Mouse (Mus musculus): ENCODE data around the gene Olfr460. TPM values are rescaled to one million over a fixed set of nuclear protein-coding genes. Genes with fewer than 3 reads are reported as not detected.
"Not testable (repeated sequence)": the region's sequence is repeated elsewhere in the genome, so short reads cannot be mapped to it uniquely, and the experiment has no call there.

Gene Olfr460
- not detected for total RNA-seq (2021)
- long read RNA-seq, experiment 1, result 0 reads
- long read RNA-seq, experiment 2, result 0 reads

- intact Hi-C loops (cut with DNase I), result no loop called here
- H3K4me3 ChIP-seq, result no peak within 1 kb of the TSS
- no peak within 1 kb of the TSS for H3K27ac ChIP-seq
- DNase-seq, result no peak
- no peak for TF ChIP-seq CTCF (IDR thresholded peaks at IDR 0.05)
Measured at GRCm38 (mm10) chr6:40569187-40569586, at the start of gene Olfr460. Gene Olfr460, plus strand, starts transcription at chr6:40569487.

DNA sequence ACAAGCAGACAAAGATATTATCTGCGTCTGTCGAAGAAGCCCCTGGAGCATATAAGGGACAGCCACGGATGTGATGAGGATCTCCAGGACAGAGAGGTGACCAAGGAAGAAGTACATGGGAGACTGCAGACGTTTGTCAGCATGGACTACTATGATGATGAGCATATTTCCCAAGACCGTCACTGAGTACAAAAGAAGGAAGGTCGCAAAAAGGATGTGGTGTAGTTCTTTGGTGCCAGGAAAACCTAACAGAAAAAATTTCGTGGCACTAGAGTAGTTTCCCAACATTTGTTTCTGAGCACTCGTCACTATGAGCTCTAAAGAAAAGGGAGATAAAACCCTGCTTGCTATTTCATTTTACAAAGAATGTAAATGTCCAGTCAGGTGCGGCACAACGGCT is 24.6 kb upstream of the Olfr460 start:
- no peak overlapping the region for H3K4me3 ChIP-seq
- no peak overlapping the region for H3K27ac ChIP-seq
- DNase-seq, result no peak
- intact Hi-C loops (cut with DNase I), result no loop called here
- no peak for TF ChIP-seq CTCF (IDR thresholded peaks at IDR 0.05)

DNA sequence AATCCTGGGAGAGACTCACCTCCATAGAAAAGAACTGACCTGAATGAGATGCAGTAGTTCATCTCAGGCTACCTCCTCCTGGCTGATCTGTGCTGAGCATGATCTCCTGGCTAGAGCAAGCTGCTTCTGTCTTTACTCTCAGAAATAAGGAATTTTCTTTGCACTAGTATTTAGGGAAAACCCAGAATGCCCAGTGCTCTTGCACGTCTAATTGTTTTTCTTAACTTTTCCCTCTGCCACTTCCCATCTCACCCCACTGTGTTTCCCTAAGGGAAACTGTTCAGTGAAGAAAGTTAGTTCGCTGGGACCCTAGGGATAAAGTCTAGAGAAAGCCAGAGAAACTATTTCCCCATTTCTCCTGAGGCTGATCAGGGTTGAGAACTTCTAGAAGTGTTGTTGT is 14.3 kb upstream of the Olfr460 start, which contains the start of gene Olfr461:
Gene Olfr461, minus strand, starts transcription at position 101 of the 400 bp plus-strand sequence.
- intact Hi-C loops (cut with DNase I), result no loop called here
- no peak for DNase-seq
- Histone ChIP-seq H3K27ac (no peak within 1 kb of the TSS), H3K4me3 (no peak within 1 kb of the TSS)
- no peak for TF ChIP-seq CTCF (IDR thresholded peaks at IDR 0.05)

DNA sequence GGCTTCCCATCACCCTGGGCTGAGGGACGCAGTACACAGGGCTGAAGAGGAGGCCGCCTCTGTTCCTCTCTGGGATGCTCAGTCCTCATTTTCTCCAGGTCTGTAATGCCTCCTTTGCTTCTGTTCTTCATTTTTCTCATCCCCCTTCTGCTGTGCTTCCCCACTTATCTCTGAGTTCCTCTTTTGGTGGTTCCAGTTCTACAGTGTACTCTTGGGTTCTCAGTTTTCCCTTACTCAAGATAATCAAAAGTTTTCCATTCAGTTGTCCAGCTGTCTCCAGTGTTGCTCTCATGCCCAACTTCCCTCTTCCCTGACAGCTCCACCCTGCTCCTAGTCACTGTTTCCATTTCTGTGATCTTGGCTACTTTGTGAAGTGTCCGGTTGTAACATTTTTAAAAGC is 4.3 kb downstream of the Olfr460 start:
- intact Hi-C loops (cut with DNase I), result no loop called here
- no peak for TF ChIP-seq CTCF (IDR thresholded peaks at IDR 0.05)
- Histone ChIP-seq H3K4me3 (no peak overlapping the region), H3K27ac (no peak overlapping the region)
- no peak for DNase-seq

- DNase-seq, result no peak
- no peak for TF ChIP-seq CTCF (IDR thresholded peaks at IDR 0.05)
- no peak overlapping the region for H3K27ac ChIP-seq
- intact Hi-C loops (cut with DNase I), result no loop called here
- H3K4me3 ChIP-seq, result no peak overlapping the region
Measured at GRCm38 (mm10) chr6:40576305-40576704, 7.0 kb downstream of the Olfr460 start.

GRCm38 (mm10) chr6:40584336-40584735 is 15.0 kb downstream of the Olfr460 start:
- intact Hi-C loops (cut with DNase I), result no loop called here
- Histone ChIP-seq H3K4me3 (no peak overlapping the region), H3K27ac (no peak overlapping the region)
- no peak for DNase-seq
- no peak for TF ChIP-seq CTCF (IDR thresholded peaks at IDR 0.05)

- no peak for TF ChIP-seq CTCF (IDR thresholded peaks at IDR 0.05)
- intact Hi-C loops (cut with DNase I), result no loop called here
- no peak for DNase-seq
- Histone ChIP-seq H3K4me3 (no peak within 1 kb of the TSS; the same call in 1 of the 2 replicates), H3K27ac (no peak within 1 kb of the TSS)
Measured at GRCm38 (mm10) chr6:40585645-40586044, 16.4 kb downstream of the Olfr460 start, which contains the start of gene Clec5a. Gene Clec5a, minus strand, starts transcription at chr6:40585821.

- no peak for TF ChIP-seq CTCF (IDR thresholded peaks at IDR 0.05)
- Histone ChIP-seq H3K4me3 (no peak overlapping the region), H3K27ac (no peak overlapping the region)
- intact Hi-C loops (cut with DNase I), result no loop called here
- no peak for DNase-seq
Measured at GRCm38 (mm10) chr6:40588346-40588745, 19.1 kb downstream of the Olfr460 start.

- no peak for TF ChIP-seq CTCF (IDR thresholded peaks at IDR 0.05)
- DNase-seq, result no peak
- intact Hi-C loops (cut with DNase I), result no loop called here
- no peak overlapping the region for H3K4me3 ChIP-seq
- no peak overlapping the region for H3K27ac ChIP-seq
Measured at GRCm38 (mm10) chr6:40594804-40595550, 25.7 kb downstream of the Olfr460 start.

GRCm38 (mm10) chr6:40598546-40598945 is 29.3 kb downstream of the Olfr460 start:
- intact Hi-C loops (cut with DNase I); H3K27ac ChIP-seq; H3K4me3 ChIP-seq; DNase-seq: not testable (repeated sequence)

DNA sequence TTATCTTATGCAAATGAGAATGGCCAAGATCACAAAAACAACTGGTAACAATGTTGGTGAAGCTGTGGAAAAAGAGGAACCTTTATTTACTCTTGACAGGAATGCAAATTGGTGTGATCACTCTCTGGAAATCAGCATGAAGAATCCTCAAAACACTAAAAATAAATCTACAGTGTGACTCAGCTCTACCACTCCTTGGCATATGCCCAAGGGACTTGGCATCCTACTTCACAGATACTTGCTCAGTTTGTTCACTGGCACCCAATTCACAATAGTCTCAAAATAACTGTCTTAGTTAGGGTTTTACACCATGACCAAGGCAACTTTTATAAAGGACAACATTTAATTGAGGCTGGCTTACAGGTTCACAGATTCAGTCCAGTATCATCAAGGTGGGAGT is 38.1 kb downstream of the Olfr460 start:
- Histone ChIP-seq H3K27ac (no peak overlapping the region), H3K4me3 (no peak overlapping the region)
- TF ChIP-seq CTCF (IDR thresholded peaks at IDR 0.05), result no peak
- intact Hi-C loops (cut with DNase I), result no loop called here
- DNase-seq, result no peak

GRCm38 (mm10) chr6:40610244-40610643 is 41.0 kb downstream of the Olfr460 start:
- Histone ChIP-seq H3K27ac (no peak overlapping the region), H3K4me3 (no peak overlapping the region)
- no peak for DNase-seq
- intact Hi-C loops (cut with DNase I), result no loop called here
- no peak for TF ChIP-seq CTCF (IDR thresholded peaks at IDR 0.05)

GRCm38 (mm10) chr6:40613260-40613852 is 44.1 kb downstream of the Olfr460 start, which contains the start of gene Tas2r138:
Gene Tas2r138, minus strand, starts transcription at chr6:40613310.
- TF ChIP-seq CTCF (IDR thresholded peaks at IDR 0.05), result no peak
- no peak for DNase-seq
- Histone ChIP-seq H3K27ac (no peak within 1 kb of the TSS), H3K4me3 (no peak within 1 kb of the TSS)
- intact Hi-C loops (cut with DNase I), result no loop called here
